Mouse (Mus musculus) retina, adult 2 months (tissue): Measurements from ENCODE around the gene Cops7a.

Experiments
- DNase-seq: peaks from one replicate; pipeline ENCODE4 v3.0.0-alpha.2; 2012; ENCODE audit warnings: low read depth, low spot score

The Cops7a gene

GRCm38 (mm10) chr6:124965088-124965719 lies at the start of gene Cops7a:
Gene Cops7a, minus strand, starts transcription at chr6:124965538.
- peak; percentile 92 for DNase-seq

- peak; percentile 74 for DNase-seq
Observed at GRCm38 (mm10) chr6:125009181-125010073, 44.1 kb upstream of the Cops7a start.

GRCm38 (mm10) chr6:125009129-125009180 lies 43.6 kb upstream of the Cops7a start, which contains the start of gene Zfp384:
Gene Zfp384, plus strand, starts transcription at chr6:125009145.
- DNase-seq = no peak

GRCm38 (mm10) chr6:125008586-125009128 lies 43.3 kb upstream of the Cops7a start:
- peak; percentile 99 for DNase-seq

GRCm38 (mm10) chr6:125008060-125008459 lies 42.7 kb upstream of the Cops7a start:
- no peak for DNase-seq

- no peak for DNase-seq
Observed at GRCm38 (mm10) chr6:125005086-125005485, 39.7 kb upstream of the Cops7a start.

- DNase-seq = no peak
Observed at GRCm38 (mm10) chr6:125003706-125004105, 38.4 kb upstream of the Cops7a start.

GRCm38 (mm10) chr6:124999546-124999945 lies 34.2 kb upstream of the Cops7a start:
- no peak for DNase-seq

GRCm38 (mm10) chr6:124999091-124999490 lies 33.8 kb upstream of the Cops7a start:
- no peak for DNase-seq

GRCm38 (mm10) chr6:124998066-124998465 lies 32.7 kb upstream of the Cops7a start:
- DNase-seq = no peak

- no peak for DNase-seq
Observed at GRCm38 (mm10) chr6:124996551-124997501, 31.5 kb upstream of the Cops7a start, which contains the start of gene Pianp. Gene Pianp, plus strand, starts transcription at chr6:124996694.

GRCm38 (mm10) chr6:124995831-124996403 lies 30.6 kb upstream of the Cops7a start:
- DNase-seq = no peak

GRCm38 (mm10) chr6:124995246-124995645 lies 29.9 kb upstream of the Cops7a start:
- no peak for DNase-seq

- no peak for DNase-seq
Observed at GRCm38 (mm10) chr6:124993876-124994275, 28.5 kb upstream of the Cops7a start.

- no peak for DNase-seq
Observed at GRCm38 (mm10) chr6:124993365-124993764, 28.0 kb upstream of the Cops7a start.

GRCm38 (mm10) chr6:124992241-124992640 lies 26.9 kb upstream of the Cops7a start:
- no peak for DNase-seq

GRCm38 (mm10) chr6:124967766-124968165 lies 2.4 kb upstream of the Cops7a start:
- DNase-seq = no peak

GRCm38 (mm10) chr6:124966466-124967118 lies 1.3 kb upstream of the Cops7a start:
- DNase-seq = no peak

GRCm38 (mm10) chr6:124965747-124966146 lies 409 bp upstream of the Cops7a start:
- no peak for DNase-seq

- DNase-seq = no peak
Observed at GRCm38 (mm10) chr6:124964638-124965037, 700 bp downstream of the Cops7a start.

- no peak for DNase-seq
Observed at GRCm38 (mm10) chr6:124961021-124961420, 4.3 kb downstream of the Cops7a start.
